27 mouse cellular contexts compared by ENCODE assay signal in the genomic region with DNA sequence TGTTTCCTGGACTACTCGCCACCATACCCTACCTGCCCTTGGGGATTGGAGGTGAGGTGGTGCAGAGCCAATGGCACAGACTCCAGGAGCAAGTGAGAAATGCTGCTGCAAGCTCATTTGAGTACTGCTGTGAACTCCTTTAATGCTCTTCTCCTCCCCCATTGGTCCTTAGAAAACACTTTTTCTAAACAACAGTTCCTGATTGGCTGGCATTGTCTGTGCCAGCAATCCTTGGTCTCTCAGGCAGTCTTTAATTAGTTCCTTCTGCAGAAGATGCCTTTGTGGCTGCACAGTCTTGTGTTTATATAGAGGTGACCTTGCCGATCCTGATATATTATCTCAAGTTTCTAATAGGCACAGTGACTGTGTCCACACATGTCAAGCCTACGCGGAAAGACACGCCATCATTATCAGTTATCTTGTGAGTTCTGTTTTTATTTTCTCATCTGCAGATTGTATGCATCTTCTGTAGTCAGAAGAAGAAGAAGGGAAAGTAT.
DNase-seq lines count a peak whose midpoint lies in the region; ATAC-seq lines count a peak whose summit lies in the region.
"Had no signal": no experiment of that assay in that cellular context is flagged by ENCODE, and none has a peak within 500 bp of the region (broad histone marks: within the 10 kb centered on the region; RNA-seq: fewer than 3 reads in every experiment).

No protein-coding gene starts in this region.

- H3K36me3 ChIP-seq in forebrain, embryonic 14.5 days (ENCODE audit: control insufficient read depth, insufficient read depth, low read length): no peaks in the 10 kb centered on the region
- no peaks in the 10 kb centered on the region for H3K36me3 ChIP-seq in forebrain, embryonic 10.5 days (replicated peaks)
- no peaks in the 10 kb centered on the region for H3K36me3 ChIP-seq in embryonic facial prominence, embryonic 11.5 days (replicated peaks; ENCODE audit: control insufficient read depth, insufficient read depth, low read depth, low read length)
- no peaks in the 10 kb centered on the region for H3K36me3 ChIP-seq in hindbrain, embryonic 11.5 days (ENCODE audit: control insufficient read depth, insufficient read depth, low read length)
- H3K36me3 ChIP-seq: embryonic facial prominence, embryonic 13.5 days; heart, embryonic 10.5 days; heart, embryonic 13.5 days; hindbrain, embryonic 13.5 days had no signal

- H3K9me3 ChIP-seq in forebrain, embryonic 14.5 days (replicated peaks; ENCODE audit: control insufficient read depth, low read length): no peaks in the 10 kb centered on the region
- no peaks in the 10 kb centered on the region for H3K9me3 ChIP-seq in forebrain, embryonic 10.5 days
- H3K9me3 ChIP-seq in embryonic facial prominence, embryonic 11.5 days (replicated peaks; ENCODE audit: control insufficient read depth, low read length): no peaks in the 10 kb centered on the region
- H3K9me3 ChIP-seq in hindbrain, embryonic 11.5 days (ENCODE audit: control insufficient read depth, low read length): no peaks in the 10 kb centered on the region
- H3K9me3 ChIP-seq: embryonic facial prominence, embryonic 13.5 days; heart, embryonic 10.5 days; heart, embryonic 13.5 days; hindbrain, embryonic 13.5 days had no signal

- no peak overlapping the region for H3K27ac ChIP-seq in forebrain, embryonic 14.5 days (ENCODE audit: low read depth, low read length)
- H3K27ac ChIP-seq in forebrain, embryonic 10.5 days: no peak overlapping the region
- H3K27ac ChIP-seq in embryonic facial prominence, embryonic 11.5 days (replicated peaks; ENCODE audit: low read depth, low read length): no peak overlapping the region
- H3K27ac ChIP-seq in hindbrain, embryonic 11.5 days (ENCODE audit: low read depth, low read length): no peak overlapping the region
- H3K27ac ChIP-seq: embryonic facial prominence, embryonic 13.5 days; heart, embryonic 10.5 days; heart, embryonic 13.5 days; hindbrain, embryonic 13.5 days had no signal

- no peak overlapping the region for H3K4me3 ChIP-seq in forebrain, embryonic 14.5 days (ENCODE audit: low read depth, low read length)
- H3K4me3 ChIP-seq in forebrain, embryonic 10.5 days: no peak overlapping the region
- H3K4me3 ChIP-seq in embryonic facial prominence, embryonic 11.5 days (ENCODE audit: low read depth, low read length): no peak overlapping the region
- no peak overlapping the region for H3K4me3 ChIP-seq in hindbrain, embryonic 11.5 days (ENCODE audit: low read depth, low read length)
- H3K4me3 ChIP-seq: embryonic facial prominence, embryonic 13.5 days; erythroblast, embryonic 14.5 days; heart, embryonic 10.5 days; heart, embryonic 13.5 days; hindbrain, embryonic 13.5 days had no signal

- ATAC-seq in forebrain, embryonic 14.5 days: no peak
- ATAC-seq in embryonic facial prominence, embryonic 11.5 days (replicated peaks; ENCODE audit: insufficient number of reproducible peaks, low FRiP score, low TSS enrichment, low read depth): peak; percentile 52
- ATAC-seq in inflammation-experienced regulatory T-cells, adult 6 months: no peak
- no peak for ATAC-seq in hindbrain, embryonic 11.5 days (ENCODE audit: low FRiP score)
- ATAC-seq: CD4-positive, CD25-positive, alpha-beta regulatory T cell, adult 4 months; hindbrain, embryonic 16.5 days; intestine, embryonic 16.5 days had no signal

- DNase-seq in forebrain, embryonic 14.5 days (ENCODE audit: low spot score): peak; percentile 15
- no peak for DNase-seq in forebrain, embryonic 10.5 days (ENCODE audit: extremely low spot score, low spot score)
- peak; percentile 36 for DNase-seq in embryo, embryonic 10 days (ENCODE audit: low spot score)
- peak; percentile 37 for DNase-seq in embryo, embryonic 11 days
- peak; percentile 50 for DNase-seq in embryonic facial prominence, embryonic 11.5 days (ENCODE audit: low spot score)
- DNase-seq in hindbrain, embryonic 11.5 days (ENCODE audit: low spot score): no peak
- DNase-seq: adrenal gland, adult 2 months; adrenal gland, postnatal 14 days; cerebellum, adult 11-12 months; cerebellum, adult 8-10 months; cerebellum, postnatal 10 days; cerebellum, postnatal 36 days; gastrocnemius, postnatal 25 days; heart, adult 18-20 months; heart, postnatal 14 days; heart, postnatal 4 days; kidney, adult 18-20 months; kidney, adult 9 months had no signal

- no peaks in the 10 kb centered on the region for H3K27me3 ChIP-seq in forebrain, embryonic 14.5 days (replicated peaks; ENCODE audit: control insufficient read depth, insufficient read depth, low read length)
- H3K27me3 ChIP-seq in forebrain, embryonic 10.5 days (ENCODE audit: poor library complexity, severe bottlenecking): no peaks in the 10 kb centered on the region
- no peaks in the 10 kb centered on the region for H3K27me3 ChIP-seq in embryonic facial prominence, embryonic 11.5 days (ENCODE audit: control insufficient read depth, insufficient read depth, low read length)
- H3K27me3 ChIP-seq in hindbrain, embryonic 11.5 days (ENCODE audit: control insufficient read depth, insufficient read depth, low read length): no peaks in the 10 kb centered on the region
- H3K27me3 ChIP-seq: embryonic facial prominence, embryonic 13.5 days; heart, embryonic 13.5 days; hindbrain, embryonic 13.5 days had no signal

- H3K4me2 ChIP-seq in forebrain, embryonic 14.5 days (ENCODE audit: low read length): no peak overlapping the region
- H3K4me2 ChIP-seq in embryonic facial prominence, embryonic 11.5 days (ENCODE audit: low read depth, low read length): no peak overlapping the region
- no peak overlapping the region for H3K4me2 ChIP-seq in hindbrain, embryonic 11.5 days (replicated peaks; ENCODE audit: low read depth, low read length)
- H3K4me2 ChIP-seq: embryonic facial prominence, embryonic 13.5 days; heart, embryonic 13.5 days; hindbrain, embryonic 13.5 days had no signal

- H3K4me1 ChIP-seq in forebrain, embryonic 14.5 days (ENCODE audit: control insufficient read depth, insufficient read depth, low read length): no peaks in the 10 kb centered on the region
- H3K4me1 ChIP-seq in forebrain, embryonic 10.5 days: peaks cover 8% of the 10 kb centered on the region; the same call in 1 of the 2 replicates
- no peaks in the 10 kb centered on the region for H3K4me1 ChIP-seq in embryonic facial prominence, embryonic 11.5 days (ENCODE audit: control insufficient read depth, insufficient read depth, low read length)
- H3K4me1 ChIP-seq in hindbrain, embryonic 11.5 days (replicated peaks; ENCODE audit: control insufficient read depth, insufficient read depth, low read length): no peaks in the 10 kb centered on the region
- H3K4me1 ChIP-seq: heart, embryonic 10.5 days had no signal

- 63% methylated on average over 5 of the region's 5 CpGs for WGBS in forebrain, embryonic 14.5 days
- 76% methylated on average over 5 of the region's 5 CpGs for WGBS in forebrain, embryonic 10.5 days
- WGBS in embryonic facial prominence, embryonic 11.5 days: 48% methylated on average over 5 of the region's 5 CpGs
- WGBS in hindbrain, embryonic 11.5 days: 74% methylated on average over 5 of the region's 5 CpGs

- no peak overlapping the region for H3K9ac ChIP-seq in forebrain, embryonic 14.5 days (ENCODE audit: low read length)
- no peak overlapping the region for H3K9ac ChIP-seq in embryonic facial prominence, embryonic 11.5 days (replicated peaks; ENCODE audit: low read length)
- no peak overlapping the region for H3K9ac ChIP-seq in hindbrain, embryonic 11.5 days (ENCODE audit: low read depth, low read length)
- H3K9ac ChIP-seq: embryonic facial prominence, embryonic 13.5 days; heart, embryonic 13.5 days; hindbrain, embryonic 13.5 days had no signal

Comparison
In these comparisons a context has a peak if more than half of its experiments do, and no peak if none do; other contexts are left out.
1. DNase-seq: peak in forebrain, embryonic 14.5 days (single experiment), embryo, embryonic 10 days (single experiment), embryo, embryonic 11 days (single experiment) and embryonic facial prominence, embryonic 11.5 days (single experiment); none in forebrain, embryonic 10.5 days (single experiment) and hindbrain, embryonic 11.5 days (single experiment).